Mouse (Mus musculus) midbrain, embryonic 11.5 days (tissue): ENCODE measurements at regions not wholly inside any gene's neighbourhood (a gene's known extent, or its start where the extent isn't known, plus 50 kb on each side); places are given as distances from the start of the nearest gene placed in this dataset.

Experiments
- ATAC-seq: fragments of 200-750 bp; cut with Nextera tagmentation; 2 replicates; pipeline ENCODE4 v1.8.0; 2017; ENCODE audit warnings: moderate TSS enrichment, moderate library complexity; ENCODE audit not compliant: low FRiP score
- DNase-seq: peaks from one replicate; pipeline ENCODE4 v3.0.0; 2015; ENCODE audit warnings: low spot score; ENCODE audit errors: missing footprints
- H3K27ac ChIP-seq: fragments of 300-500 bp; sonication (generic); 2 replicates; pipeline ENCODE4 v1.5.1; 2014; ENCODE audit warnings: low read depth, low read length
- H3K27me3 ChIP-seq: fragments of 300-500 bp; sonication (generic); 2 replicates; pipeline ENCODE4 v1.6.1; 2014; ENCODE audit warnings: mild to moderate bottlenecking, low read length, moderate library complexity, mixed read lengths; ENCODE audit not compliant: control insufficient read depth, insufficient read depth
- H3K36me3 ChIP-seq: fragments of 300-500 bp; sonication (generic); 2 replicates; pipeline ENCODE4 v1.6.1; 2014; ENCODE audit warnings: mild to moderate bottlenecking, low read length, moderate library complexity, mixed read lengths; ENCODE audit not compliant: control insufficient read depth, insufficient read depth
- H3K4me1 ChIP-seq: fragments of 300-500 bp; sonication (generic); 2 replicates; pipeline ENCODE4 v1.6.1; 2014; ENCODE audit warnings: low read length; ENCODE audit not compliant: control insufficient read depth, insufficient read depth
- H3K4me2 ChIP-seq: fragments of 300-500 bp; sonication (generic); 2 replicates; pipeline ENCODE4 v1.6.1; 2014; ENCODE audit warnings: mild to moderate bottlenecking, moderate library complexity
- H3K4me3 ChIP-seq: fragments of 300-500 bp; sonication (generic); 2 replicates; pipeline ENCODE4 v1.5.1; 2014; ENCODE audit warnings: low read depth, low read length
- H3K9ac ChIP-seq: fragments of 300-500 bp; sonication (generic); 2 replicates; pipeline ENCODE4 v1.6.1; 2014; ENCODE audit warnings: low read length
- H3K9me3 ChIP-seq: fragments of 300-500 bp; sonication (generic); 2 replicates; pipeline ENCODE4 v1.6.1; 2016; ENCODE audit warnings: low read length; ENCODE audit not compliant: control insufficient read depth
- WGBS: fragments of 180-500 bp; shearing (Covaris S2); extraction: QIAGEN DNeasy Blood & Tissue Kit; methylation state at CpG from one replicate; pipeline ENCODE4 v1.1.7; 2014; 5-methylcytosine and 5-hydroxymethylcytosine counted together

GRCm38 (mm10) chr14:105619449-105619848 lies 277.2 kb downstream of the Spry2 start:
- no peak overlapping the region for H3K27ac ChIP-seq
- no peaks in the 10 kb centered on the region for H3K27me3 ChIP-seq
- no peaks in the 10 kb centered on the region for H3K9me3 ChIP-seq
- no peak for ATAC-seq
- H3K36me3 ChIP-seq, result no peaks in the 10 kb centered on the region
- no peak for DNase-seq
- 90% methylated on average over 8 of the region's 8 CpGs for WGBS
- H3K4me2 ChIP-seq, result no peak overlapping the region
- no peak overlapping the region for H3K9ac ChIP-seq
- no peak overlapping the region for H3K4me3 ChIP-seq
- no peaks in the 10 kb centered on the region for H3K4me1 ChIP-seq

- ATAC-seq, result no peak
- no peak overlapping the region for H3K4me2 ChIP-seq
- no peak for DNase-seq
- H3K27me3 ChIP-seq, result no peaks in the 10 kb centered on the region
- 83% methylated on average over 3 of the region's 3 CpGs for WGBS
- H3K9ac ChIP-seq, result no peak overlapping the region
- no peaks in the 10 kb centered on the region for H3K9me3 ChIP-seq
- H3K4me3 ChIP-seq, result no peak overlapping the region
- H3K27ac ChIP-seq, result no peak overlapping the region
- H3K36me3 ChIP-seq, result no peaks in the 10 kb centered on the region
- no peaks in the 10 kb centered on the region for H3K4me1 ChIP-seq
These were observed 280.9 kb downstream of the Spry2 start for GRCm38 (mm10) chr14:105615766-105616165.

- Histone ChIP-seq H3K4me2 (no peak overlapping the region), H3K27me3 (no peaks in the 10 kb centered on the region), H3K9me3 (no peaks in the 10 kb centered on the region), H3K4me3 (no peak overlapping the region), H3K36me3 (no peaks in the 10 kb centered on the region), H3K9ac (no peak overlapping the region), H3K27ac (no peak overlapping the region), H3K4me1 (no peaks in the 10 kb centered on the region)
- no peak for DNase-seq
- WGBS, result 90% methylated on average over 3 of the region's 3 CpGs
- ATAC-seq, result no peak
These were observed 283.8 kb downstream of the Spry2 start for GRCm38 (mm10) chr14:105612794-105613193.

- H3K36me3 ChIP-seq, result no peaks in the 10 kb centered on the region
- H3K4me2 ChIP-seq, result no peak overlapping the region
- no peak overlapping the region for H3K4me3 ChIP-seq
- no peaks in the 10 kb centered on the region for H3K4me1 ChIP-seq
- no peak overlapping the region for H3K27ac ChIP-seq
- no peak overlapping the region for H3K9ac ChIP-seq
- no peak for DNase-seq
- WGBS, result 81% methylated on average over 4 of the region's 4 CpGs
- ATAC-seq, result no peak
- no peaks in the 10 kb centered on the region for H3K9me3 ChIP-seq
- H3K27me3 ChIP-seq, result no peaks in the 10 kb centered on the region
These were observed 287.8 kb downstream of the Spry2 start for GRCm38 (mm10) chr14:105608804-105609203.

GRCm38 (mm10) chr14:105606551-105606950 lies 290.1 kb downstream of the Spry2 start:
- ATAC-seq (no peak), DNase-seq (no peak)
- H3K4me1 ChIP-seq, result no peaks in the 10 kb centered on the region
- H3K4me2 ChIP-seq, result no peak overlapping the region
- H3K27ac ChIP-seq, result no peak overlapping the region
- H3K9me3 ChIP-seq, result no peaks in the 10 kb centered on the region
- no peaks in the 10 kb centered on the region for H3K36me3 ChIP-seq
- no peaks in the 10 kb centered on the region for H3K27me3 ChIP-seq
- no peak overlapping the region for H3K4me3 ChIP-seq
- 79% methylated on average over 3 of the region's 3 CpGs for WGBS
- H3K9ac ChIP-seq, result no peak overlapping the region

- ATAC-seq (no peak), DNase-seq (no peak)
- WGBS, result 93% methylated on average over 6 of the region's 6 CpGs
- H3K4me2 ChIP-seq, result no peak overlapping the region
- no peaks in the 10 kb centered on the region for H3K27me3 ChIP-seq
- no peak overlapping the region for H3K27ac ChIP-seq
- no peaks in the 10 kb centered on the region for H3K36me3 ChIP-seq
- H3K4me1 ChIP-seq, result no peaks in the 10 kb centered on the region
- no peaks in the 10 kb centered on the region for H3K9me3 ChIP-seq
- no peak overlapping the region for H3K9ac ChIP-seq
- H3K4me3 ChIP-seq, result no peak overlapping the region
These were observed 292.2 kb downstream of the Spry2 start for GRCm38 (mm10) chr14:105604451-105604850.

DNA sequence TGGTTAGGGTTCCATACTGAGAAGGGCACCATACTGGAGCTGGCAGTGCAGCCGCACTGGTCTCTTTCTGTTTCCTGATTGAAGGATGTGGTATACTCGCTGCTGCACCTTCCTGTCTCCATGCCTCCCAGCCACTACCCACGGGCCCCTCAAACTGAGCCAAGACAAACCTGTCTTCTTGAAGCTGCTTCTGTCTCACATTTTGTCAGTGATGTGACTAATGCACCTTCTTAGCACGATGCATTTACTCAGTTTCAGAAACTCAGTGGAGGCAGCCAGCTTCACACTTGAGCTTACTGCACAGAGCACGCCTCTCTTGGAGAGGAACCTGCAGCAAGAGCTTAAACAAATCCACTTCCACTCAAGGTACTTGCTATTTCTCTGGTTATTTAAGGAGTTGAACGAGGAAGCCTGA lies 293.6 kb downstream of the Spry2 start:
- ATAC-seq, result no peak
- Histone ChIP-seq H3K4me3 (no peak overlapping the region), H3K4me2 (no peak overlapping the region), H3K27me3 (no peaks in the 10 kb centered on the region), H3K27ac (no peak overlapping the region), H3K36me3 (no peaks in the 10 kb centered on the region), H3K9me3 (no peaks in the 10 kb centered on the region), H3K9ac (no peak overlapping the region), H3K4me1 (no peaks in the 10 kb centered on the region)
- no peak for DNase-seq
- 82% methylated on average over 6 of the region's 6 CpGs for WGBS

DNA sequence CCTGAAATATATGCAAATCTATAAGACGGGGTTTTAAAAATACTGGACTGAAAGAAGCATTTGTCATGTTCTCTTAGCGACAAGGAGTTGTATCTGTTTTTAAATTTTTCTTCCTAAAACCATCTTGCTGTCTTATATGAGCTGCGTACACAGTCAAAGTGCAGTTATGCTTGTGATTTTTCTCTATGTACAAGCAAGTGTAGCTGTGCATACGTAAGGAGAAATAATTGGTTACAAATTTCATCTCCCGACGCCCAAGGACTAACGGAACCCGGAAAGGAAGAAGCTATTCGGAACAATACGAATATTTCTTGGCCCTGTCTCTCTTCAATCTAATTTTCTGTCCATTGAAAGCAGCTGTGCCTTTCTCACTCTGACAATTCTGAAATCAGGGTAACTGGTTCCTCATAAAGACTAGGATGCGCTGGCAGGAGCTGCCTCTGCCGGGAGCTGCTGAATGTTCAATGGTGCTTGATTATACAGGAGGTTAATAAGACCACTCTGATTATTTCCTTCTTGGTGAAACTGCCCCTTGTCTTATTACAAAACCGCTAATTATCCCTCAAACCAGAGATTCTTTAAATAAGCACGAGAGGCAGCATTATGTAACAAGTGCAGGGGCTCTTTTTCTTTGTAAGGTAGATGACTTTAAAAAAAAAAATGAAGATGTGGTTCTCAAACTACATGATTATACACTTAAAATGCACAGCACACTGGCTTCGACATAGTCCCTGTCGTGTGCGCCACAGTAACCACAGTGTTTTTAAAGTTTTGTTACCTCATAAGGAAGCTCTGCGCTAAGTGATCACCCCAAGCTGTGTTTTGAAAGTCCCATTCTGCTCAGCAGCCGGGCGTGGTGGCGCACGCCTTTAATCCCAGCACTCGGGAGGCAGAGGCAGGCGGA lies 296.8 kb downstream of the Spry2 start:
- DNase-seq (no peak), ATAC-seq (no peak)
- 93% methylated on average over 24 of the region's 24 CpGs for WGBS

DNA sequence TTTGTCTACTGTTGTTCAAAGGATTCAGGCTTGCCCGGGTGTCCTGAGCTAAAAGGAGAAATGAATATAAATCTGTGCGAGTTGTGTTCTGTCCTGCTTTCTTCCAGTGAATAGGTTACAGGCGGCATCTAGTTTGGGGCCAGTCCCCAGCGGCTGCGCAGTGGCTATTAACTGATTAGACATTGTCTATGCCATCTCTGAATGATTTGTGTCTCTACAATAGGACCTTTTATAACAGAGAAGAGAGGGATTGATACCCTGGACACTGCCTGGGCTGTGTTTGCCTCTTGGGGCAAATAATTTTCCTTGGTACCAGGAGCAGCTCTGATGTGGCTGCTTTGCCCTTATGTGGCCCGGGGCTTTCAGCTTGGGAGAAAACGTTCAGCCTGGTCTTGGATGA lies 306.9 kb downstream of the Spry2 start:
- Histone ChIP-seq H3K4me1 (peaks cover 5% of the 10 kb centered on the region; the same call in 1 of the 2 replicates), H3K9ac (no peak overlapping the region), H3K4me3 (no peak overlapping the region), H3K27ac (no peak overlapping the region), H3K27me3 (no peaks in the 10 kb centered on the region), H3K36me3 (no peaks in the 10 kb centered on the region), H3K9me3 (no peaks in the 10 kb centered on the region), H3K4me2 (no peak overlapping the region)
- DNase-seq, result no peak
- no peak for ATAC-seq
- 89% methylated on average over 7 of the region's 7 CpGs for WGBS

More for the DNA sequence above, 296.8 kb downstream of the Spry2 start:
- Histone ChIP-seq H3K27me3 (no peaks in the 10 kb centered on the region), H3K9ac (no peak overlapping the region), H3K4me1 (no peaks in the 10 kb centered on the region), H3K27ac (no peak overlapping the region), H3K36me3 (no peaks in the 10 kb centered on the region), H3K9me3 (no peaks in the 10 kb centered on the region), H3K4me3 (no peak overlapping the region), H3K4me2 (no peak overlapping the region)
